Mouse (Mus musculus) G1E (cell line): ENCODE data around the gene Caln1.

Experiments used
- CTCF ChIP-seq: IDR thresholded peaks from 2 replicates; pipeline ENCODE4 v1.5.1; 2012; ENCODE audit warnings: low read depth, low read length, inconsistent platforms, mixed read lengths
- GATA1 ChIP-seq: IDR thresholded peaks from 2 replicates; pipeline ENCODE4 v1.6.1; 2012; ENCODE audit warnings: borderline replicate concordance, low read length, inconsistent platforms, mixed read lengths
- TAL1 ChIP-seq: conservative IDR thresholded peaks from 2 replicates; pipeline ENCODE4 v1.6.1; 2012; ENCODE audit warnings: low read depth, low read length, inconsistent platforms, mixed read lengths

- TF ChIP-seq CTCF = no peak
- no peak for TF ChIP-seq TAL1
- TF ChIP-seq GATA1 = no peak
These were observed 349.1 kb downstream of the Caln1 start for GRCm38 (mm10) chr5:130718385-130718784.
